In genomic region chr13:69633988-69634387, GRCm38 (mm10) we compare ENCODE assay signal across 26 mouse cellular contexts. TPM values are rescaled to one million over a fixed set of nuclear protein-coding genes. Genes with fewer than 3 reads are reported as not detected.
A peak's percentile ranks its signal among the peaks of the same experiment; 100 is the strongest.
DNase-seq lines count a peak whose midpoint lies in the region; ATAC-seq lines count a peak whose summit lies in the region.
"Had no signal": no experiment of that assay in that cellular context is flagged by ENCODE, and none has a peak within 500 bp of the region (broad histone marks: within the 10 kb centered on the region; RNA-seq: fewer than 3 reads in every experiment).

No protein-coding gene starts in this region.

- no peak overlapping the region for H3K9ac ChIP-seq in kidney, embryonic 15.5 days
- H3K9ac ChIP-seq: forebrain, embryonic 13.5 days; heart, embryonic 12.5 days; heart, embryonic 15.5 days; hindbrain, embryonic 13.5 days had no signal

- no peaks in the 10 kb centered on the region for H3K9me3 ChIP-seq in kidney, embryonic 15.5 days (replicated peaks)
- H3K9me3 ChIP-seq: forebrain, embryonic 10.5 days; forebrain, embryonic 13.5 days; heart, embryonic 12.5 days; heart, embryonic 15.5 days; hindbrain, embryonic 10.5 days; hindbrain, embryonic 13.5 days had no signal

- H3K27ac ChIP-seq in kidney, embryonic 15.5 days: no peak overlapping the region
- H3K27ac ChIP-seq: forebrain, embryonic 10.5 days; forebrain, embryonic 13.5 days; heart, embryonic 15.5 days; hindbrain, embryonic 10.5 days; hindbrain, embryonic 13.5 days had no signal

- DNase-seq in kidney, postnatal 10 days: peak; percentile 0
- peak; percentile 1 for DNase-seq in urinary bladder, adult 2 months (ENCODE audit: low spot score)
- no peak for DNase-seq in urinary bladder, postnatal 25 days (ENCODE audit: low spot score)
- no peak for DNase-seq in layer of hippocampus, adult 9-11 months
- DNase-seq: adrenal gland, postnatal 10 days; adrenal gland, postnatal 36 days; B cell, adult 2 months; cerebellum, adult 18-20 months; cerebellum, adult 9-10 months; cerebellum, postnatal 14 days; gastrocnemius, postnatal 10 days; gastrocnemius, postnatal 36 days; heart, postnatal 10 days; heart, postnatal 36 days had no signal

- H3K4me3 ChIP-seq in kidney, embryonic 15.5 days (replicated peaks): no peak overlapping the region
- H3K4me3 ChIP-seq: forebrain, embryonic 10.5 days; forebrain, embryonic 13.5 days; heart, embryonic 12.5 days; heart, embryonic 15.5 days; hindbrain, embryonic 10.5 days; hindbrain, embryonic 13.5 days had no signal

- no peak overlapping the region for H3K4me2 ChIP-seq in kidney, embryonic 15.5 days
- H3K4me2 ChIP-seq: forebrain, embryonic 13.5 days; heart, embryonic 12.5 days; heart, embryonic 15.5 days; hindbrain, embryonic 13.5 days had no signal

- H3K36me3 ChIP-seq in kidney, embryonic 15.5 days: peaks cover 97% of the 10 kb centered on the region

- no peaks in the 10 kb centered on the region for H3K4me1 ChIP-seq in kidney, embryonic 15.5 days
- H3K4me1 ChIP-seq: forebrain, embryonic 10.5 days; forebrain, embryonic 13.5 days; heart, embryonic 12.5 days; heart, embryonic 15.5 days; hindbrain, embryonic 10.5 days; hindbrain, embryonic 13.5 days had no signal

- WGBS in kidney, embryonic 15.5 days: 85% methylated on average over 2 of the region's 2 CpGs

- no peak for ATAC-seq in kidney, embryonic 15.5 days (replicated peaks; ENCODE audit: low FRiP score)
- 0 out of 2 replicates have a peak, but pooled peaks have one; percentile 34 for ATAC-seq in megakaryocyte-erythroid progenitor cell, adult 5-6 weeks (replicated peaks; ENCODE audit: low FRiP score, low TSS enrichment, poor library complexity, severe bottlenecking)
- ATAC-seq: activated CD4-positive, CD25-positive, alpha-beta regulatory T cell, adult 4 months; forebrain, embryonic 13.5 days; forebrain, embryonic 16.5 days; hindbrain, embryonic 16.5 days had no signal

- no peaks in the 10 kb centered on the region for H3K27me3 ChIP-seq in kidney, embryonic 15.5 days
- H3K27me3 ChIP-seq: CH12.LX; forebrain, embryonic 13.5 days; heart, embryonic 12.5 days; heart, embryonic 15.5 days; hindbrain, embryonic 13.5 days had no signal

RNA-seq across cellular contexts. Expression of gene Srd5a1, which starts 22.7 kb away (rescaled TPM):
- polyA plus RNA-seq in kidney, embryonic 15.5 days (2015; fragmentation: Nextera tagmentation; extraction: Ambion mirVana): 22.9 and 26.5 TPM in 2 replicates
- 139 and 150 TPM in 2 replicates for polyA plus RNA-seq in urinary bladder, adult 2 months (2012; rRNA removed)
- 3.8 and 4.7 TPM in 2 replicates for total RNA-seq in megakaryocyte-erythroid progenitor cell, adult 5-6 weeks (2014; fragmentation: Nextera tagmentation)
- 2.6 and 3.0 TPM in 2 replicates for total RNA-seq in megakaryocyte-erythroid progenitor cell, adult 5-6 weeks (2017)

Comparison
In these comparisons a context has a peak if more than half of its experiments do, and no peak if none do; other contexts are left out.
1. DNase-seq: peak in kidney, postnatal 10 days (single experiment) and urinary bladder, adult 2 months (single experiment); none in urinary bladder, postnatal 25 days (single experiment) and layer of hippocampus, adult 9-11 months (single experiment).